Mouse (Mus musculus) kidney, embryonic 16.5 days (tissue): Measurements from ENCODE around the gene Vmn1r117. TPM values are rescaled to one million over a fixed set of nuclear protein-coding genes. Genes with fewer than 3 reads are reported as not detected.
"Not testable (repeated sequence)": the region's sequence is repeated elsewhere in the genome, so short reads cannot be mapped to it uniquely, and the experiment has no call there.

Source experiments
- ATAC-seq: fragments of 200-750 bp; cut with Nextera tagmentation; 2 replicates; pipeline ENCODE4 v1.8.0; 2017; ENCODE audit warnings: moderate TSS enrichment; ENCODE audit not compliant: low FRiP score, low TSS enrichment
- H3K27ac ChIP-seq: fragments of 300-500 bp; sonication (generic); 2 replicates; pipeline ENCODE4 v1.5.1; 2014; ENCODE audit warnings: low read length
- H3K27me3 ChIP-seq: fragments of 300-500 bp; sonication (generic); 2 replicates; pipeline ENCODE4 v1.6.1; 2014; ENCODE audit warnings: low read length, control low read depth, mixed read lengths; ENCODE audit not compliant: insufficient read depth
- H3K36me3 ChIP-seq: fragments of 300-500 bp; sonication (generic); 2 replicates; pipeline ENCODE4 v1.6.1; 2014; ENCODE audit warnings: low read length, control low read depth, mixed read lengths; ENCODE audit not compliant: insufficient read depth
- H3K4me1 ChIP-seq: fragments of 300-500 bp; sonication (generic); 2 replicates; pipeline ENCODE4 v1.6.1; 2014; ENCODE audit warnings: low read length, control low read depth, mixed read lengths; ENCODE audit not compliant: insufficient read depth
- H3K4me2 ChIP-seq: fragments of 300-500 bp; sonication (generic); replicated peaks from 2 replicates; pipeline ENCODE4 v1.6.1; 2014; ENCODE audit warnings: low read depth, low read length
- H3K4me3 ChIP-seq: fragments of 300-500 bp; sonication (generic); 2 replicates; pipeline ENCODE4 v1.5.1; 2014; ENCODE audit warnings: mild to moderate bottlenecking, low read length
- H3K9ac ChIP-seq: fragments of 300-500 bp; sonication (generic); replicated peaks from 2 replicates; pipeline ENCODE4 v1.6.1; 2014; ENCODE audit warnings: low read length
- H3K9me3 ChIP-seq: fragments of 300-500 bp; sonication (generic); 2 replicates; pipeline ENCODE4 v1.6.1; 2016; ENCODE audit warnings: low read length, control low read depth
- WGBS: fragments of 180-500 bp; shearing (Covaris S2); extraction: QIAGEN DNeasy Blood & Tissue Kit; methylation state at CpG from one replicate; pipeline ENCODE4 v1.1.7; 2014; 5-methylcytosine and 5-hydroxymethylcytosine counted together
- polyA plus RNA-seq: library from polyadenylated mRNA; unstranded; fragments of >200 nt; fragmentation: Nextera tagmentation; extraction: Ambion mirVana; gene quantifications from 2 replicates; pipeline ENCODE4 v1.2.1, GENCODE M21; 2015

The Vmn1r117 gene
- not detected in 2 replicates for polyA plus RNA-seq

GRCm38 (mm10) chr7:20884021-20884420, at the start of gene Vmn1r117:
Gene Vmn1r117 (minus strand): TSS chr7:20884121.
- H3K27me3 ChIP-seq, H3K9me3 ChIP-seq, H3K36me3 ChIP-seq, H3K4me1 ChIP-seq, H3K4me2 ChIP-seq, H3K4me3 ChIP-seq, ATAC-seq, H3K27ac ChIP-seq, H3K9ac ChIP-seq: not testable (repeated sequence)
- no CpG with 5 or more reads among the region's 2 CpGs for whole genome bisulfite sequencing

- not testable (repeated sequence) for H3K27me3 ChIP-seq, ATAC-seq, H3K27ac ChIP-seq, H3K9ac ChIP-seq, H3K4me3 ChIP-seq, H3K4me1 ChIP-seq, H3K4me2 ChIP-seq, H3K36me3 ChIP-seq, H3K9me3 ChIP-seq
- no CpG with 5 or more reads among the region's 2 CpGs for WGBS
Measured at GRCm38 (mm10) chr7:20912247-20912646, 28.3 kb upstream of the Vmn1r117 start, which contains the start of gene Vmn1r118. Gene Vmn1r118 (minus strand): TSS chr7:20912347.

- ATAC-seq, H3K27ac ChIP-seq, H3K4me1 ChIP-seq, H3K36me3 ChIP-seq, H3K9me3 ChIP-seq, H3K27me3 ChIP-seq, H3K4me3 ChIP-seq, H3K4me2 ChIP-seq, H3K9ac ChIP-seq: not testable (repeated sequence)
- WGBS: 56% methylated on average over 2 of the region's 3 CpGs
Measured at GRCm38 (mm10) chr7:20871956-20872355, 12.0 kb downstream of the Vmn1r117 start, which contains the start of gene Vmn1r116. Gene Vmn1r116 (plus strand): TSS chr7:20872256.

GRCm38 (mm10) chr7:20844885-20845284, 39.0 kb downstream of the Vmn1r117 start, which contains the start of gene Vmn1r115:
Gene Vmn1r115 (minus strand): TSS chr7:20844985.
- H3K9ac ChIP-seq, H3K27ac ChIP-seq, H3K4me3 ChIP-seq, H3K4me1 ChIP-seq, ATAC-seq, H3K4me2 ChIP-seq, H3K27me3 ChIP-seq, H3K9me3 ChIP-seq, H3K36me3 ChIP-seq: not testable (repeated sequence)
- 86% methylated on average over 1 of the region's 3 CpGs for WGBS

Other genes with a start within 250 kb of the Vmn1r117 start
- not detected in 2 replicates for gene Vmn1r107, start 215.2 kb downstream of the Vmn1r117 start, polyA plus RNA-seq
- gene Vmn1r111, start 180.9 kb downstream of the Vmn1r117 start, polyA plus RNA-seq: not detected in 2 replicates
- not detected in 2 replicates for gene Gm10668, start 153.5 kb downstream of the Vmn1r117 start, polyA plus RNA-seq
- gene Vmn1r112, start 112.9 kb downstream of the Vmn1r117 start, polyA plus RNA-seq: not detected in 2 replicates
- gene Vmn1r113, start 96.8 kb downstream of the Vmn1r117 start, polyA plus RNA-seq: not detected in 2 replicates
- not detected in 2 replicates for gene Vmn1r114, start 71.9 kb downstream of the Vmn1r117 start, polyA plus RNA-seq
- gene Vmn1r115, start 39.1 kb downstream of the Vmn1r117 start, polyA plus RNA-seq: not detected in 2 replicates
- gene Vmn1r116, start 11.9 kb downstream of the Vmn1r117 start, polyA plus RNA-seq: not detected in 2 replicates
- gene Vmn1r118, start 28.2 kb upstream of the Vmn1r117 start, polyA plus RNA-seq: not detected in 2 replicates
- not detected in 2 replicates for gene Vmn1r119, start 128.3 kb upstream of the Vmn1r117 start, polyA plus RNA-seq
- gene Vmn1r120, start 169.7 kb upstream of the Vmn1r117 start, polyA plus RNA-seq: not detected in 2 replicates
- not detected in 2 replicates for gene Vmn1r121, start 214.4 kb upstream of the Vmn1r117 start, polyA plus RNA-seq